Mouse (Mus musculus) kidney, postnatal 10 days (tissue): ENCODE measurements around the gene Cblc.
A peak's percentile ranks its signal among the peaks of the same experiment; 100 is the strongest.

Source experiments
- DNase-seq: peaks from one replicate; pipeline ENCODE4 v3.0.0; 2021; ENCODE audit warnings: mixed read lengths

The Cblc gene

GRCm38 (mm10) chr7:19749389-19750216 lies 47.0 kb downstream of the Cblc start:
- DNase-seq: peak; percentile 99

GRCm38 (mm10) chr7:19748219-19749195 lies 48.1 kb downstream of the Cblc start:
- DNase-seq: peak; percentile 72

GRCm38 (mm10) chr7:19747420-19748218 lies 49.0 kb downstream of the Cblc start:
- DNase-seq: peak; percentile 62

- no peak for DNase-seq
Measured at GRCm38 (mm10) chr7:19746426-19747201, 50.0 kb downstream of the Cblc start.

GRCm38 (mm10) chr7:19745971-19746370 lies 50.6 kb downstream of the Cblc start:
- DNase-seq: no peak

- peak; percentile 76 for DNase-seq
Measured at GRCm38 (mm10) chr7:19744590-19745385, 51.8 kb downstream of the Cblc start.

GRCm38 (mm10) chr7:19743791-19744190 lies 52.8 kb downstream of the Cblc start:
- DNase-seq: no peak

- DNase-seq: no peak
Measured at GRCm38 (mm10) chr7:19742468-19742867, 54.1 kb downstream of the Cblc start.

- DNase-seq: peak; percentile 80
Measured at GRCm38 (mm10) chr7:19741329-19742031, 55.1 kb downstream of the Cblc start.

- peak; percentile 54 for DNase-seq
Measured at GRCm38 (mm10) chr7:19740269-19740668, 56.3 kb downstream of the Cblc start.

- DNase-seq: no peak
Measured at GRCm38 (mm10) chr7:19738771-19739170, 57.8 kb downstream of the Cblc start.

- peak; percentile 24 for DNase-seq
Measured at GRCm38 (mm10) chr7:19736389-19737057, 60.1 kb downstream of the Cblc start.

GRCm38 (mm10) chr7:19734178-19734666 lies 62.4 kb downstream of the Cblc start:
- no peak for DNase-seq
